Mouse (Mus musculus): ENCODE measurements at regions not wholly inside any gene's neighbourhood (a gene's known extent, or its start where the extent isn't known, plus 50 kb on each side); places are given as distances from the start of the nearest gene placed in this dataset.

DNA sequence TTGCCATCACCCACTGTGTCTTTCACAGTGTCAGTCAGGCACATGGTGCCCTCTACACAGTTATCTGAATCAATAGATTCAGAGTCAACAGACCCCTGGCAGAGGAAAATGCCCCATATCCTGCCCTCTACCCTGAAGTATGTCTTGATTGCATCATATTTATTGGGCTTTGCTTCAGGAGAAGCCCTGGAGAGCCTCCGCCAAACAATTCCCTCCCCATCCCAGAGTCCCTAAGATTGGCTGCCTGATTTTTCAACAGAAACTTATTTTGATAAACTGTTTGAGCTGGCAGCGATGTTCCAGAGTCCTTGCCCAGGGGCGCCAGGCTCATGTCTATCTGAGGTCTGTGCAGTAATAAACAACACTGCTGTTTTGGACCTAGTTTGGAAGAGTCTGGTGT is 117.2 kb upstream of the Dusp10 start:
- DNase-seq = no peak

DNA sequence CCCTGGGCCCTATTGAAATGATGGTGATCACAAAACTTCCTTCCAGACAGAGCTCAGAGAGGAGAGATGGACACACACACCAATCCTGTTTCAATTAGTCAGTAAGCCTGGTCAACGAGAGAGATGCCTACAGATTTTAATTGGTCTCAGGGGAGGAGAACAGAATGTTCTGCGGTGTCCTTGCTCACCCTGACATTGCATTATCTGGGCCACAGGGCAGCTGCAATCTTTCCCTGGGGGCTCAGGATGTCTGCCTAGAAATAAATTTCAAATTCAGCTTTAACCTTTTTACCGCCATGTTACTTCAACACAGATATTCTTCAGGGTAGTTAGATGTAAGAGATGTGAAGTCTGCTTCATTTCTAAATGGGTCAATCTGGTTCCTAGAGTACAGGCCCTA is 115.0 kb upstream of the Dusp10 start:
- DNase-seq = no peak

DNA sequence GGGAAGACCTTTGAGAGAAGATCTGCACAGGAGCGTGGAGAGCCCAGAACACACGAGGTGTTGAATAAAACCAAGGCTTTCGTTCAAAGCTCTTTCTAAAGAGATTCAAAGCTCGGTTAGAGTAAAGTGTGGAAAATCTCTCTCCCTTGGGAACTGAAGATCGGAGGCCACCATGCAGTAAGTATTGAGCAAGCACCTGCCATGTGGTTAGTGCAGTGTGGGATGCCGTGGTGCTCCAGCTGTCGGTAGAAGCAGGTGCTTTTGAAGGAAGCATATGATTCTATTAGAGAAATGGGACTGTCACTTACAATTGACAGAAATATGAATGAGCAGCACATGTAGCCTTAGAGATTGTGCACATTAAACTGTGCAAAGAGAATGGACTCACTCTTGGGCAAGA is 108.5 kb upstream of the Dusp10 start:
- DNase-seq = no peak

DNA sequence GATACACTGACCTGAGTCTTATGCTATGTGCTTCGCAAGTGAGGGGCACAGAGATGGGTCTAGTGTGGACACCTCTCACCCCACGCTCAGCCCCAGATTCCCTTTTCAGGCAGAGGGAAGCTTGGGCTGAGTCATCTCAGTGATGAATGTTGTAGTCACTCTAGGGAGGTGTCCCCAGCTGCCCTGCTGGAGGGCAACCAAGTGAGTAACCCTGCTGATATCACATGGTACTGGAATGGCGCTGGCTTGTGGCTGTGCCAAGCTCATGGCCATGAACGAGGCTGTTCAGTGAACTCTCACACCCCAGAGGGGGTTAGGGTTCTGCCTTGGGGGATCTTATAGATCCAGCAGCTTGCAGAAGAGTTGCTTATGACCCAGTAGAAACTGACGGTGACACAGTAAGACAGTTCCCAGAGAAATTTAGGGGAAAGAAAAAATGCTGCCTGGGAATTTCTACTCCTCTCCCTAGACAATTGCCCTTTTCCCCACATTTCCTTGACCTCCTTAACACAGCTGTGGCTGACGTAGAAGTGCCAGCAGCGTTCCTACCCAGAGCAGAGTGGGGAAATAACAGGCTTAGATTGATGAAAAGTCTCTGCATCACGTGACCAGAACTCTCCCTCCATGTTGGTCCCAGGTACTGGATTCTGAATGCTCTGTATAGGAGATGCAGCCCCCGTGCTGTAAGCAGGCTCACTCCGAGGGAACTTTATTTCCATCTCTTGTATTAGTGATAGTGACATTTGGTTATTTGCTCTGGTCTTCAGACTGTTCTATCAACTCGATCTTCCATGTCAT is 107.6 kb upstream of the Dusp10 start:
- DNase-seq = no peak

DNA sequence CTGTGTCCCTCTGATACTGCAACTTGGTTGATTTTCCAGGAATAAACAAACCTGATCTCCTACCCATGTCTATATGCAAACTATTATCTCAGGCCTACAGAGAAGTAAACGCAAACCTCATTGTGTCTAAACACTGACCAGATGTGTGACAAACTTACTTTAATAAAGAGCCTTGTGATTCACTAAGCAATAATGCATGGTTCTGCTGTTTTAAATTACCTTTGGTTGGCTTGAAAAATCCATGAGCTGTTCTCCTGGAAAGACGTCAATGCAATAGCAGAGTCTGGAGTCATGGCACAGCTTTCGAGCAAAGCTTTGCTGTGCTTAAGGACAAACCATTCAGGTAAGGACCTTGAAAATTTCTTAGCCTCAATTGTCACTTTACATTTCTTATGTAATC is 95.4 kb upstream of the Dusp10 start:
- no peak for DNase-seq

DNA sequence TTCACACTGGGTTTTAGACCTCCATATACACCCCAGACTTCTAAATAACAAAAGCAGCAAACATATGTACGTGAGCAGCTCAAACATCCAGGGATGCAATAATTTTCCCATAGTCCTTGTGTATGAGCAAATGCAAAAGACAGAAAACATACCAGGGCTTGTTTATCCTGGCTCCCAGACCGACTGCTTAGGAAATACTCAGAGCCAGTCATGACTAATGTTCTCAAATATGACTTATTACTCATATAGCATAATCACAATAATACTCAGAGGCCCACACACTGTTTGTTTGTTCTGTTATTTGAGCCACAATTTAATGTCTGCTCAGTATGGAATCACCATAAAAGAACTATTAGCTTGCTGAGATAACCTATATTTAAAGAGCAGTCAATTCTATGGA is 91.8 kb upstream of the Dusp10 start:
- no peak for DNase-seq

DNA sequence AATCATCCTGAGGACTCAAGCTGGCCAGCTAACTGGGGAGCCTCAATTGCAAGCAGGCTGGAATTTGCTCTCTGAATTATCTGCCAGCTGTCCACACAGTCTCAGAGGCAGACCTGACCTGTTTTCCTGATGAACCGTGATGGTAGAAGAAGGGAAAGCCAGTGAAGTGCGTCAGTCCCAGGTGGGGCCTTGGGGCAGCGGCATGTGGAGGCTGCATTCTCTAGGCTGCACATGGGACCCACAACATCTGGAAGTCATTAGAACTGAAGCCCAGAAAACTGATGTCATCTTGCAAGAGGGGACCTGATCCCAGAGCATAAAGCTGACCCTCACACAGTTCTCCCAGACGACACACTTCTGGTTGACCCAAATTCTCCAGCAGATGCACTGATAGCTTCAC is 84.6 kb upstream of the Dusp10 start:
- no peak for DNase-seq

DNA sequence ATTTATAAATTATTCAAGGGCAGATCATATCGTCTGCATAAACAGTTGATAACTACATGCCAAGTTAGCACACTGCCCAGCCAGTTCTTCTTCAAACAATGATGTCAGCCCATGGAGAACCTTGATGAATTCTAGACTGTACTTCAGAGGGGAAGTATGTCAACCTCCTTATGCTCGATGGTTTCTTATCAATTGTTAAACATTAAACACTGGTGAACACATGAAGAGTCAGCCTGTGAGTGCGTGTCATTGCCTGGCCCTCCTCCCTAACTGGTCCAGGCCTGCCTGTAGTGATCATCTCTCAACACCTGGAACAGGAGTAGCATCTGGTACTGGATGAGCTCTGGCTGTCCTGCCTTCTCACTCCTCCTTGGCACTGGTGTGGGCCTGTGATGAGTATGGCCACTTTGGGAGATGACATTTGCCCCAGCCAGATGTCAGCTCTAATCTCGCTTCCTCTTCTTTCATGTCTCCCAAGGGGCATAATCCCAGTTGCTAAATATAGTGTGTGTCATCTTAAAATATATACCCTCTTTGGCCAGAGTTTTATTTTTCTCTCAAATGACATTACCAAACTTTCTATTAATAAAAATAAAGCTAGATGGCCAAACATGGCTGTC is 82.6 kb upstream of the Dusp10 start:
- DNase-seq = no peak

DNA sequence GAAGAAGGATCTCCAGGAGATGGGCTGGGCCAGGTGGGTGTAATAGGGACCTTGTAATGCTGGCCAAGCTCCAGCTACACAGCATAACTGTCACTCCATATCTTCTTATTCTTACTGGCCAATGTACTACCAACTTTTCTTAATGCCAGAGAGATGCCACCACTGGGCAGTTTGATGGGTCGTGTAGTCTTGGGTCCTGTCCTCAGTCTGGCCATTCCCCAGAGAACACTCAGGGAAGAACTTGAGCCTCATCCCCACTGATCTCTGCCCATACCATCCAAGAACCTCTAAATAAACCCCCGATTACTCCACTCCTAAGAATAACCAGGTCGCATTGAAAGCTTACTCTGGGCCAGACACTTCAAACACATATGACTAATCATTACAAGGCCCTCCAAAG is 82.0 kb upstream of the Dusp10 start:
- DNase-seq = no peak

DNA sequence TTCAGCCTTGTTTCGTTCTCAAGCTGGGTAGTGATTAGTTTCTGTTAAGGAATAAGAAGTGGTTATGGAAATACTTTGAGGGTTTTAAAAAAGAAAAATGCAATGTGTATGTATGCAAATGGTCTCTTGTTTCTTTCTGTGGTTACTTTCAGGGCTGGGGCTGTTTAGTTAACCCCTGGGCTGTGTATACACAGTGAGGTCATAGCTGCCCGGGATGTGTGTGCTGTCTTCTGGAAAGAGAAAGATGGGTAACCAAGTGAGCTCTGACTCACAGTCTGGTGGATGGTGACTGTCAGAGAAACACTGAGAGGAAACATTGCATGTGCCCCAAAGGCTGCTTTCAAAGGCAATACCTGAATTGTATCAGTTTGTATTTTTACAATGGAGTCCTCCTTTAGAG is 79.3 kb upstream of the Dusp10 start:
- DNase-seq = no peak

DNA sequence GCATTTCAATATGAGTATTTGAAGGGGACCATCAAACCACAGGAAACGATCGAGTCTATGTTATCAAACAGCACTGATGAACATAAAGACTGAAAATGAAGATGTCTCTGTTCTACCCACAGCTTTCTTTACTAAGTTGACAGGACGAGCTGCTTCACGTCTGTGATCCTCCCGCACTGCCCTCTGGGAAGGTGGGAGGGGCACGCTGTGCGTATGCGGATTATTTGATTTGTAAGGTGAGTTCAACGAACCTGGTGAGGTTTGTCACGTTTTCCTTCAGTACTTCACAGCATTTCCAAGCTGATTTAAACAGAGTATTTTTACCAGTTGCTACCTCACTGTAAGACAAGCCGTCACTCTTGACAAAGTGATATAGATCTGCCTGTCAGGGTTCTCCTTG is 75.9 kb upstream of the Dusp10 start:
- DNase-seq = no peak

DNA sequence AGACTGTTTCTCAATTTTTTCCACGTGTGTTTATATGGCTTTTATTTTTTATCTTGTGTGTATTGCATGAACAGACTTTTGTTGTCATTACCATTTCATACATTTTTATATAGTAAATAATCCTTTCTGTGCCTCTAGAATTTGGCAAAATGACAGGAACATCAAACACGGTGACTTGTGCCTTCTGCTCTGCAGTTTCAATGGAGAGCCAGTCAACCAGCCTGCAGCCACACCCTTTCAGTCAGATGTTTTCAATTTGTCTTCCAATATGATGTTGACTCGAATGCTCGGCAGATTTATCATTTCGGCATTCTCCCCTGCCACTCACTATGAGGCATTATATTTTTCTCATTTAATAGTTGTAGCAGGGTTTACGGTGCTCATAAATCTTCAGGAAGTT is 74.7 kb upstream of the Dusp10 start:
- DNase-seq = no peak

DNA sequence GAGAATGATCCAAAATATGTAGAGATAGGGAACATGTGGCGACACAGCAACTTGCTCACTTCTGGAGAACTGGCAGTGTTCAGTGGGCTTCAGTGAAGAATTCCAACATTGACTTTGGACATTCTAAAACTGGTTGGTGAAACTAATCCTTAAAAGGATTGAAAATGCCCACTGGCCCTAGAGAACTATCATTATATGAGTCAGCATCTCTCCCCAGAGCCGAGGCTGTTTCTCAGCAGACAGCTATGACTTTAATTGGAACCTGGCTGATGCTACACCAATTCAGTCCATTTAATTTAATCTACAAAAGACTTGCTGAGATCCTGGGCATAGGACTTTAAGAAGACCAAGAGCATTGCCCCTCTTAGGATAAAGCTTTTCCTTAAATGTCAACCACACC is 72.4 kb upstream of the Dusp10 start:
- DNase-seq = no peak

DNA sequence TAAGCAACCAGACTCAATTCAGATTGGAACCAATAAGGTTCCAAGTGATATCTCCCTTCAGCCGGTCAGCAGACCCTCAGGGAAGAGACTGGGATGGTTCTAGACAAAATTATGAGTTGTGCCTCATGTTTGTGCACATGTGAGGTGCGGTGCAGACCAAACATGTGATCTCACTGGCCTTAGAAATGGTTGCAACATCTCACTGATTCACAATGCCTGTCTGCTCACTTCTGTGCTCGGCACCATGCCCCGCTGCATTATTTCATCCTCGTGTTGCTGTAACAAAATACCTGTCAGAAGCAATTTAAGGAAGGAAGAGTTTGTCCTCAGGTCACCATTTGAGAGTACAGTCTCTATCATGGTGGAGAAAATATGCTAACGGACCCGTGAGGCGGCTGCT is 66.9 kb upstream of the Dusp10 start:
- no peak for DNase-seq

DNA sequence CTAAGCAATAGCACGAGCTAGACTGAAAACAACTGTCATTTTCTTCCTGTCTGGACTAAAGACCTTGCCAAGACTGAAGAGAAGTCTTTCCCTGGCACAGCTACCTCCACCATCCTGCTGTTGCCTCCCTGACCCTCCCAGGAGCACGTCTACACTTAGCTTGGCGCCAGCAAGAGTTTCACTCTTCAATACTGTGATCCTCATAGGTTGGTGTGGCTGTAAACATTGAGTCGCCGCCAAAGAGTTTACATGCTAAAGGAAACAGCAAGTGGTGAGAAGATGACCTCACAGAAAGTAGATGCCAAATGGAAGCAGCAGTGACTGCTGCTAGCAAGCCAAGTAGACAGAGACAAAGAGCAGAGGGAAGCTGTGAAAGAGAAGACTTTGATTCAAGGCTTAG is 66.0 kb upstream of the Dusp10 start:
- no peak for DNase-seq

DNA sequence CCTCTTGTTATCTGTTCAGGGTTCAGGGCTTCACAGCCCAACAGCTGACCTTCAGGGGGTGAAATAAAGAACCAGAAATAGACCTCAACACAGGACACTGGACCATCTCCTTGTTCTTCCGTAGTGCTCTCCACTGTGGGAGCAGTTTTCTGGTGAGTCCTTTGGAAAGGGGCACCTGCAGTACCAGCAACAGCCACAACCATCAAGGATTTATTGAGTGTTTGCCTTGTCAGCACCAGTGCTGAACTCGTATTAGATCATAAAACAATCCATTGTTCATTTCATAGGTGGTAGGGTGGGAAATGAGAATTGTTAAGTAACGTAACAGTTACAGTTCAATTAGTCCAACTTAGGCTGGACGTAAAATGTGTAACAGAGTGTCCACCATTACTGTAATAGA is 63.9 kb upstream of the Dusp10 start:
- no peak for DNase-seq

DNA sequence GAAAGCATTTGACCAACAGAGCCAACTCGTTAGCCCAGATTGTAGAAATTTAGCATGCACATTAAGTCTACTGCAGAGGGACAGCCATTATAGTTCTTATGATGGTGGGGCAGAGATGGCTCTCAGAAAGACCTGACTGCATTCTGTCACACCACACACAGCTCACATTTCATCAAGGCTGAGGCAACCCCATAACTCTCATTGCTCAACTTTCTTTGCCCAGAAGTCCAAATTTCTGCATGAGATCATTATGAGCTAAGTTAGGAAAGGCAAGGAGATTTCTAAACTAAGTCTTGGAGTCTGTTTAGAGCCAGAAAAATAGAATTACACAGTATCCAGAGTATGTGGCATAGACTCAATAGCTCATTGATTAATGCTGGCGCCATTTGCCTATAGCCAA is 59.0 kb upstream of the Dusp10 start:
- DNase-seq = no peak

DNA sequence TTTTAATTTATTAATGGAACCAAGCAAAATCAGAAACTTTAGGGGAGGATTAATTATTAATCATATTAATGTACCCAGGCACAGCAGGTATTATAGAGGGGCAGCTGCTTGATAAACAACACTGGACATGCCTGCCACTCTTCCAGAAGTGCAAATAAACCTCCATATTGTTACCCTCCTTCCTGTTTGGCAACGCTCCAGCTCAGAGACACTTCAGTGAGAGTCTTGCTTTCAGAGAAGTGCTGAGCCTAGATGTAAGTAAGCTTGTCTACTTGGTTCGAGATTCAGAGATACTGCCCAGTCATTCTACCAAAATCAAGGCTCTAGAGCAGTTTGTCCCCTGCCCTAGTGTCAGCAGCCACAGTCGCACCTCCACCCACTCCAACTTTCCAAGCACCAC is 56.7 kb upstream of the Dusp10 start:
- no peak for DNase-seq

DNA sequence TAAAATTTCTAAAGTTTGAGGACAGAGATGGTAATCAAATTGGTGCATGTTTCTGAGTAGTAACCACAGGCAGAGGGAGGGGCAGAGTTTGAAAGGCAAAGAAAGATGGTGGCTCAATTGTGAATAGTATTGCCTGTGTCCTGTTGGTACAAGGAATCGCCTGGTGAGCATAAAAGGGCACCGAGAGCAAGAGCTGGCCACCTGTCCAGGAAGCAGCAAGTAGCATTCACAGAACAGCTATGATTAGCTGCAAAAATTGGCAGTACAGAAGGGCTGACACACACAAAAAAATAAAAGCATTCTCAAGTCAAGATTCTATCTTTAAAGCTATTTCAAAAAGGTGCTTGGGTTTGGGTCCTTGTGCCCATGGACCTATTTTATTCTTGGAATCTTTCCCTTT is 51.7 kb upstream of the Dusp10 start:
- DNase-seq = no peak

DNA sequence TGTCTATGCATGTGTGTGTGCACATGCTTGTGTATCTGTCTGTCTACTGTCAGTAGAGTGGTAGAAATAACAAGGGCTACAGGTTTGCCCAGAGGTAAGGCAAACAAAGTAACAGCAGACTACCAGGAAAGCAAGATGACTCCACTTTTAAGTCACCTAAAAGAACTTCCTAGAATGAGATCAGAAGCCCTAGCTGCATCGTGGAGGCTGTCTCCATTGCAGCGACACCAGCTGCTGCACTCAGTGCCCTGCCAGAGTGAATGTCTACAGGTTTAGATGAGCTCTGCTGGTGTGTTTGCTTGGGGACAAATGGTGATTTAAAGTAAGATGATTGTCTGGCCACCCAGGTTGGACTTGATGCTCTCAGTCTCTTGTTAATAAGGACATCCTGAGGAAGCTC is 50.6 kb upstream of the Dusp10 start:
- DNase-seq = no peak

DNA sequence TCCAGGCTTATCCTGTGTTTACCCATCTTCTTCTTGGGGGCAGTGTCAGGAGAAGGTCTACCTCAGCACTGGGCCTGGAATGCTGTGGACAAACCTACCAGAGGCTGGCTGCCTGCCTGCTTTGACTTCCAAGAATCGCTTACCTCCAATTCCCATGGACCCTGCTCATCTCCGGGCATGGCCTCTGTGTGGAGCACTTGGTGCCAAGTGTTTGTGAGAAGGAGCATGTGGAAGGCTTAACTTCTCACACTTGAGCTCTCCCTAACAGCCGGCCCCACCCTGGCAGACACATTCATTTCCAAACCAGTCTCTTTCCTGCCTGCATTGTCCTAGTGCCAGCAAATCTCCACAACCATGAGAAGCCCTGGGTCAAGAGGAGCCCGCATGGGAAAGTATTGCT is 49.8 kb upstream of the Dusp10 start:
- DNase-seq = no peak
